Mouse (Mus musculus): ENCODE data around the gene Afg1l.

- no peak for TF ChIP-seq CTCF (IDR thresholded peaks at IDR 0.05)
- TF ChIP-seq EP300 (IDR thresholded peaks at IDR 0.05): no peak
Measured at GRCm38 (mm10) chr10:42271454-42272230, 206.7 kb downstream of the Afg1l start.
